Mouse (Mus musculus): ENCODE data around the gene Nt5c2.

GRCm38 (mm10) chr19:47053471-47053870 lies 38.5 kb upstream of the Nt5c2 start:
- TF ChIP-seq CTCF (IDR thresholded peaks at IDR 0.05; ENCODE audit: low read depth) = no peak
- no peak for TF ChIP-seq EP300 (IDR thresholded peaks at IDR 0.05; ENCODE audit: low read depth)

Data from liver, postnatal 0 days (tissue).